Mouse (Mus musculus) lung, postnatal 0 days (tissue): ENCODE data around the gene Dvl1.

Experiments used
- CTCF ChIP-seq: IDR thresholded peaks from 2 replicates; pipeline ENCODE4 v1.5.1; 2016; ENCODE audit warnings: antibody characterized with exemption, mild to moderate bottlenecking
- EP300 ChIP-seq: IDR thresholded peaks from 2 replicates; pipeline ENCODE4 v1.6.1; 2016; ENCODE audit warnings: antibody characterized with exemption, mild to moderate bottlenecking, control low read depth

DNA sequence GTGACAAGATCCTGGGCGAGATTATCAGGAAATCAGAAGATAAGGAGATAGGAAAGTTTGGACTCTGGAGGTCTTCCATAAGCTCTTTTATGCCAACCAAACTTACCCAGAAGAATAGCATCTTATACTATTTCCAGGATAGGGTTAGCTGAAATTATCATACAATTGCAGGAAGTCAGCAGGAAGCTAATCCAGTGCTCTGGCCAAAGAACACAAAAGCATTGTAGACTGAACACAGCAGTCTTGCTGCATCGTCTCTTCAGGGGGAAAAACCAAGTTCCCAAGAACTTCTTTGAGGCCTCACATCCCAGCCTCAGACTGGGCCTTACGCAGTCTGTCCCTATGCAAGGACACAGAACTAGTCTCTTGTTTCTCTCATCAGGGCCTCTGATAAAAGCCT, 36.4 kb downstream of the Dvl1 start:
- TF ChIP-seq CTCF (no peak), EP300 (peak; percentile 41; the same call in 1 of the 2 replicates)
